Mouse (Mus musculus) 416B (cell line): ENCODE data around the gene Hif3a.

Experiments
- DNase-seq: peaks from one replicate; pipeline ENCODE4 v3.0.0; 2011; ENCODE audit warnings: low read depth

Gene Hif3a

DNA sequence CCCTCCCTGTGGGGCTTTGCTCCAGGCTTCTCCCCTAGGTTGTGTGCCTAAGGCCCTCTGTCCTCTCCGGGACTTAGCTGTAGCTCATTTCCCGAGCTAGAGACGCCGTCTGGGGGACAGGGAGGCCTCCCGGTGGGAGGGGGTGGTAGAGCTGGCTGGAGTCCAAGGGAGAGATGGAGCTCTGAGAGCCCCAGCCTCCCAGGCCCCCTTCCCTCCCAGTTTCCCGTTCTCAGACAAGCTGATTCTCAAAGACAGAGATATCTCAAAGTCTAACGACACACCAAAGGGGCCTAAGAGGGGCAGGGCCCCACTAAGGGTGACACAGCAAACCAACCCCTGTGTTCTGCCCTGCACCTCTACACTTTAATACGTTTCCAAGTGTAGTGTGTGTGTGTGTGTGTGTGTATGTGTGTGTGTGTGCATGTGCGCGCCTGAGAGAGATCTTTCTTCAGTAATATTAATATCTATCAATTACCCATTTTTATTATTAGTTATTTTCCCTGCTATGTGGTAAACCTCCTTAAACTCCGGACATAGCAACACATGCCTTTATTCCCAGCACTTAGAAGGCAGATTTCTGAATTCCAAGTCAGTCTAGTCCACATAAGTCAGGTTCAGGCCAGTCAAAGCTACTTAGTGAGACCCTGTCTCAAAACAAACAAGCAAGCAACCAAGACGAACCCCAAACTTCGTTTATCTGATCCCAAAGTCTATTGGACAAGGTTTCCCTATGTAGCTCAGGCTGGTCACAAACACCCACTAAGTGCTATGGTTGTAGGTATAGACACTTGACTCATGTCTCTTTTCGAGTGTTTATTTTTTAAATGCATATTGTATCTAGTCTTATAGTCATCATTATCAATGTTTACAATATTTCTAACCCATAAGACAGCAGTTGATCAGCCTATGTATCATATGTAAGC lies 5.4 kb downstream of the Hif3a start:
- no peak for DNase-seq

DNA sequence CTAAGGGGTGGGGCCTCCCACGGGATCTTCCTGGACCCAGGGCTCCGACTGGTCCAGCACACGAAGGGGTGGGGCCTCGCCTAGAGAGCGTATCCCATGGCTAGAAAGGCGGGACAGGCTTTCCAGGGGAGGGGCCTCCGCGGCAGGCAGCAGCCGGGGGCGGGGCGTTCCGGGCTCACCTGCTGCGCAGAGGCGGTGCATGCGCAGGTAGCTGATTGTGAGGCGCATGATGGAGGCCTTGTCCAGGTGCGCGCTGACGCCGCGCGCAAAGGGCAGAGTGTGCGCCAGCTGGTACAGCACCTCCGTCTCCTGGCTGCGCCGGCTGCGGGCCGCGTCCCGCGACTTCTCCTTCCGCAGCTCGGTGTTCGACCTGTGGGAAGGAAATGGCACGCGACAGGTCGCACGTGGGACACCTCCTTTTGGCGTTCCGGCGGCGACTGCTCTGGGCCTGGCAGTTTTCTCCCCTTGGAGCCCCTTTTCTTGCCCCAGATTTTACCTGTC lies 6.1 kb downstream of the Hif3a start:
- no peak for DNase-seq

DNA sequence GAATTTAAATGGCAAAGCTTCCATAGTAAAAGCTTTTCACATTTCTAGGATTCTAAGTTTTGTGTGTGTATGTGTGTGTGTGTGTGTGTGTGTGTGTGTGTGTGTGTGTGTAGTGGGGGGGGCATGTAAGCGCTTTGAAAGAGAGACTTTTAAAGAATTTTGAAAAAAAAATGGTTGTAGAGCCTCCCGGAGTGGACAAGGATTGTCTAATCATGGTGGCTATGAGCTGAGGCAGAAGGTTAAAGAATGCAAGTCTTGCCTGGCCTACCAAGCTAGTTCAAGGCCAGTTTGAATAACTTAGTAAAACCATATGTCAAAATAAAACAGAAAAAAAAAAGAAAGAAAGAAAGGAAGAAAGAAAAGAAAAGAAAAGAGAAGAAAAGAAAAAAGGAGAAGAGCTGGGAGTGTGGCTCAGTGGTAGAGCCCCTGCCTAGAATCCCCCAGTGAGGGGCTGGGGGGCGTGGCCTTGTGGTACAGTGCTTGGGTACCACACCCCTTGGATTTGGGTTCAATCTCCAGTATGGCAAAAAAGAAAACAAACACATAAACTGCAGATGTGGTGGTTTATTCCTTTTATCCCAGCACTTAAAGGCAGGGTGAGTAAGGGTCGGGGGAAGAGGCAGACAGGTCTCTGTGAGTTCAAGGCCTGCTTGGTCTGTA lies 6.8 kb downstream of the Hif3a start:
- no peak for DNase-seq

GRCm38 (mm10) chr7:17054325-17054989 lies 7.8 kb downstream of the Hif3a start:
- no peak for DNase-seq

GRCm38 (mm10) chr7:17050933-17051594 lies 11.2 kb downstream of the Hif3a start:
- DNase-seq: peak; percentile 59

DNA sequence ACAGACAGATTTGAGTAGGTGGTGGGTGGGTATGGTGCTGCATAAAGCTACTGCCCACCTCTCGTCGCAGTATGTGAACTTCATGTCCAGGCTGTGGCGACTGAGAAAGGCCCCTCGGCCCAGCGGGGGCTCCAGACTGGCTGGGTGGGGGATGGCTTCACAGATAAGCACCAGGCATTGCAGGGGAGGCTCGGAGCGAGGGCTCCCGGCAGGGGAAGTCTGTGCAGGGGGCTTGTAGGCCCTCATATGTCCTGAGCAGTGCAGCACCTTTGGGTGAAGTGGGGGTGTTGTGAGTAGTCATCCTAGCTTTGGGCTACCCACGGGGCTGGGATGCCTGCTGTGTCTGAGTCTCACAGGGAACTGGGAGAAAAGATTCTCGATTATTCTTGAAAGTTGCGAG lies 11.7 kb downstream of the Hif3a start:
- no peak for DNase-seq

DNA sequence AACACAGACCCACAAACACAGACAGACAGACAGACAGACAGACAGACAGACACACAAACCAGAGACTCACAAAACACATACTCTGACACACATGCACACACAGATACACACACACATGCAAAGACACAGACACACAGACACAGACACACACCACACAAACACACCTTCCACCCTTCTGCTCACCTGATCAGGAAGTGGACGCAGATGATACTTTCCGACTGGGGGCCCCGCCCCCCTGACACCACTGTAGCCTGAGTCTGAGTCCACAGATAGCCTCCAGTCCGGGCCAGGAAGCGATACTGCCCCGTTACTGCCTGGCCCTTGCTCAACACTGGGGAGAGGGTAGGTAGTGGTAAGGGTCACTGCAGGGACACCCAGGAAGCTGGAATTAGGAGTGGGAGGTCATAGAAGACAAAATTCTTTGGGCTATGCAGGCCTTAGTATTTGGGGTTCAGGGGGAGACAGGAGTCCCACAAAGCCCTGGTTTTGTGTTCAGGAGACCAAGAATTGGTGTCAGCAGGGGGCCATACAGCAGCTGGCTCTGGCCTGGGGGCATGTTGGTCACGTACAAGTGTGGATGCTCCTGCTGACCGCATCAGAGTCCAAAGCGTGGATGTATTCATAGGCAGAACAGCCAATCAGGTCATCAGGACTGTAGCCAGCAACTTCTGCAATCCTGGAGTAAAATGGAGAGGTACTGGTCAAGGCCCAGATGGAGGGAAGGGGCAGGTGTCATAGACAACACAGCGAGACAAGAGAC lies 13.6 kb downstream of the Hif3a start:
- no peak for DNase-seq

DNA sequence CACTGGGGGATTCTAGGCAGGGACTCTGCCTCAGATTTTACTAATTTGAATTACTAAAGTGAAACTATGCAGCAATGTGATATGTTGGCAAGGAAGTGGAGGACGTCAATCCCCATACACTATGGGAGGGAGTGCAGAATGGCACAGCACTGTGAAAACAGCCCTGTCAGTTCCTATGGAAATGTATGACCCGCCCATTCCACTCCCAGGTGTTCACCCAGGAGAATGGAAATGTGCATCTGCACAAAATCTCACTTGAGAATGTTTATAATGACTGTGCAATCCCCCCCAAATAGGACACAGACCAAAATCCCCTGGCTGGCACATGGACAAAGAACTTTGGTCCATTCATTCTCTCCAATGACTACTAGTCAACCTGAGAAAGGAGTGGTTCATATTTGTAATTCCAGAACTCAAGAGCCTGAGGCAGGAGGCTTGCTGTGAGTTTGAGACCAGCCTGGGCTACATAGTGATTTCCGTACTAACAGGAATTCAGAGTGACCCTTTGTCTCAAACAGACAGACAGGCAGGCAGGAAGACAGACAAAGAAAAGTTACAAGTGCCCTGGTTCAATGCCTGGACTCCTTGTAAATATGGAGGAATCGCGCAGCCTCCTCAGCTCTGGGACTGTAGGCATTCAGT lies 15.1 kb downstream of the Hif3a start:
- no peak for DNase-seq

GRCm38 (mm10) chr7:17045743-17046142 lies 16.5 kb downstream of the Hif3a start:
- no peak for DNase-seq

DNA sequence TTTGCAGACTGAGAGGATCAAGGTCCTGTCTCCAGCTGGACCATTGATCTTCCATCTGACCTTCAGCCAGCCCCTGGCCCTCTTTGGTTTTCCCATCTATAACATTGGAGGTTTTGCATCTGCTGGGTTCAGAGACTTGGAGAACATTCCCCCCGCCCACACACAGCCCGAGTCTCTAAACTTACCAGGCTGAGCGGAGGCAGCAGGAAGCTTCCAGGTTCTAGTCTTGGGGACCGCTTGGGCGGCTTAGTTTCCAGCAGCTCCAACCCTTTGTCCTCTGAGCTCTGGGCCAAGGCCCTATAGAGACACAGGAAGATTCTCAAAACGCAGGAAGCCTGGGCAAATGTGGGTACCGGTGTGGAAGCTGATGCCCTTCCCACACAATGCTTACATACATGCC lies 22.9 kb downstream of the Hif3a start:
- DNase-seq: no peak

DNA sequence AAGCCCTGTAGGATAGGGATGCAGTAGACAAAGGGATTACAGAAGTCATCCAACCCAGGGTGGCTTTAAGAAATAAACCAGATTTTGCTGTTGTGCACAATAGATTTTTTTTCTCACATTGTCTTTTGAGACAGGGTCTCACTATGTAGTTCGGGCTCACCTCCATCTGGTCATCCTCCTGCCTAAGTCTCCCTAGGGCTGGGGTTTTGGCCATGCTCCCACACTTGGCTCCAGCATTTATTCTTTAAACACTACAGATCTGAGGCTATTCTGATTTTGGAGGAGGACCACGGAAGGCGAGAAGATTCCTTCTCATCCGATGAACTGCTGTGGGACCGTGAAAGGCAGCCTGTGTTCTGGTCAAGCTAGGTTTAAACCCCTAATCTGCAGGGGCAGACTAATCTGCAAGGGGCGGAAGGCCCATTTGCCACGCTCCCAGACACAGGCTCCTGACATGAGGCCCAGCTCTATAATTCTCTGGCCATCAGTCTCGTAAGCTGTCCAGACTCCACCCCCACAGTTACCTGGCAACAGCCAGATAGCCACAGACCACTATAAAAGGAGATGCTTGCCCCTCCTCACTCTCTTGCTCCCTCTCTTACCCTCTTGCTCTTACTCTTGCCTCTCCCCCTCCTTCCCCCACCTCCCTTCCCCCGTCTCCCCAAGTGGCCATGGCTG lies 24.1 kb downstream of the Hif3a start:
- no peak for DNase-seq

GRCm38 (mm10) chr7:17030239-17030638 lies 32.0 kb downstream of the Hif3a start:
- DNase-seq: no peak

DNA sequence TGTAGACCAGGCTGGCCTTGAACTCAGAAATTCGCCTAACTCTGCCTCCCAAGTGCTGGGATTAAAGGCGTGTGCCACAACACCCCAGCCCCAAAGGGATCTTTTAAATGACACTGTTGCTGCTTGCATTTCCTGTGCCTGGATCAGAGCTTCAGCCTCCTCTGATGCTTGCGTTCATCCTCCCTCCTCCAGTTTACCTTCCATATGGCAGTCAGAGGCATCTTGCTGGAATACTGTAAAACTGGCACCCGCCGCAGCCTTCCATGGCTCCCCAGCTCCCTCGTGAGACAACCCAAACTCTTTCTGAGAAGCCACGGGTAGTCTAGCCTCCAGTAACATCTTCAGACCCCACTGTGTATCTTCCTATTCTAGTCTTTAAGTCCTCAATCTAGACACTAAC lies 33.3 kb downstream of the Hif3a start:
- no peak for DNase-seq

GRCm38 (mm10) chr7:17027588-17028343 lies 34.5 kb downstream of the Hif3a start, which contains the start of gene Ppp5c:
TSS of gene Ppp5c (minus strand) at chr7:17027924.
- peak; percentile 93 for DNase-seq

- DNase-seq: peak; percentile 94
Observed at GRCm38 (mm10) chr7:17026710-17027587, 35.3 kb downstream of the Hif3a start.

GRCm38 (mm10) chr7:17025896-17026622 lies 36.2 kb downstream of the Hif3a start:
- no peak for DNase-seq

DNA sequence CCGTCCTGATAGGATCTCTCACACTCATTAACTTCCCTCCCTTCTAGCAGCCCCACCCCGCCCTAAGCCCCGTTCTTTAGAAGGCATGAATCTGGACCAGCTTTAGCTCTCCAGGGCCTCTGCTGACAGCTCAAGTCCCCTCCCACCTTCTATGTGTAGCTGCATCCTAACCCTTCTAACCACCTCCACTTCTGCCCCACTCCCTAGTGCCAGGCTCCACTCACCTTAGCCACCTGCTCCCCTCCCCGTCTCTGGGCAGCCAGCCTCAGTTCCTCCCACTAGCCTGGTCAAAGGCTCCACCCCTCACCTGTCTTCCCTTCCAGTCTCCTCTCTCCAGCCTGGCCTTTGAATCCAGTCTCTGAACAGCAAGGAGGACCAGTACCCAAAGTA lies 36.7 kb downstream of the Hif3a start:
- DNase-seq: peak; percentile 46
